Mouse (Mus musculus): ENCODE data around the gene Keap1. TPM values are rescaled to one million over a fixed set of nuclear protein-coding genes. Genes with fewer than 3 reads are reported as not detected.
"Not testable (repeated sequence)": the region's sequence is repeated elsewhere in the genome, so short reads cannot be mapped to it uniquely, and the experiment has no call there.

Keap1 gene
- total RNA-seq, 2 experiments from 2014 or later, result 44.9 to 51.2 TPM

- DNase-seq (ENCODE audit: low spot score in 2 of 2), result peak; percentile 97
These were observed 25.9 kb upstream of the Keap1 start, which contains the start of gene Atg4d for GRCm38 (mm10) chr9:21265000-21265561. Gene Atg4d (plus strand): TSS chr9:21265293.

GRCm38 (mm10) chr9:21264272-21264999 lies 25.3 kb upstream of the Keap1 start:
- no peak for DNase-seq (ENCODE audit: low spot score in 2 of 2)

GRCm38 (mm10) chr9:21261831-21262230 lies 22.7 kb upstream of the Keap1 start:
- no peak for DNase-seq (ENCODE audit: low spot score in 2 of 2)

- no peak for DNase-seq (ENCODE audit: low spot score in 2 of 2)
These were observed 21.4 kb upstream of the Keap1 start for GRCm38 (mm10) chr9:21260491-21261040.

DNA sequence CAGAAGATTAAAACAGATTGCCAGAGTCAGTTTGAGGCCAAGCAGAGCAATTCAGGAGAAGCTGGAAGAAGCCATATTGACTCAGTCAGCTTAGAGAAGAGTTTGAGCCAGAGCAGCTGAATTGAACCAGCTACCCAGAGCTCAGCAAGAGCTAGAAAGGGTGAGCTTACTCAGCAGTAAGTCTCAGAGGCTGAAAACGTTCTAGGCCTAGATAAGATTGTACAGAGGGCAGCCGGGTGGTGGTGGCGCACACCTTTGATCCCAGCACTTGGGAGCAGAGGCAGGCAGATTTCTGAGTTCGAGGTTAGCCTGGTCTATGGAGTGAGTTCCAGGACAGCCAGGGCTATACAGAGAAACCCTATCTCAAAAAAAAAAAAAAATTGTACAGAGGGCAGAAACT lies 17.2 kb upstream of the Keap1 start:
- not testable (repeated sequence) for DNase-seq (ENCODE audit: low spot score in 2 of 2)

DNA sequence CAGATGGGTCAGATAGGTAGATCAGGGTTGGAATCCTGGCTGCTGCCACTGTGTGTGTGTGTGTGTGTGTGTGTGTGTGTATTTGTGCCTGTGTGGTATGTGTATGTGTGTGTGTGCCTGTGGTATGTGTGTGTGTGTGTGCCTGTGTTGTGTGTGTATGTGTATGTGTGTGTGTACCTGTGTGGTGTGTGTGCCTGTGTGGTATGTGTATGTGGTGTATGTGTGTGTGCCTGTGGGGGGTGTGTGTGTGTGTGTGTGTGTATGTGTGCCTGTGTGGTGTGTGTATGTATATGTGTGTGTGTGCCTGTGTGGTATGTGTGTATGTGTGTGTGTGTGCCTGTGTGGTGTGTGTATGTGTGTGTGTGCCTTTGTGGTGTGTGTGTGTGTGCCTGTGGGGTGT lies 15.5 kb upstream of the Keap1 start:
- DNase-seq (ENCODE audit: low spot score in 2 of 2), result no peak

- DNase-seq (ENCODE audit: low spot score in 2 of 2), result no peak
These were observed 12.1 kb upstream of the Keap1 start for GRCm38 (mm10) chr9:21251116-21251735.

GRCm38 (mm10) chr9:21250509-21250908 lies 11.3 kb upstream of the Keap1 start:
- no peak for DNase-seq (ENCODE audit: low spot score in 2 of 2)

GRCm38 (mm10) chr9:21249629-21250508 lies 10.7 kb upstream of the Keap1 start:
- no peak for DNase-seq (ENCODE audit: low spot score in 2 of 2)

- DNase-seq (ENCODE audit: low spot score in 2 of 2), result peak; percentile 26 to 53
These were observed 9.2 kb upstream of the Keap1 start, which contains the start of gene S1pr5 for GRCm38 (mm10) chr9:21248326-21248725. Gene S1pr5 (minus strand): TSS chr9:21248443.

DNA sequence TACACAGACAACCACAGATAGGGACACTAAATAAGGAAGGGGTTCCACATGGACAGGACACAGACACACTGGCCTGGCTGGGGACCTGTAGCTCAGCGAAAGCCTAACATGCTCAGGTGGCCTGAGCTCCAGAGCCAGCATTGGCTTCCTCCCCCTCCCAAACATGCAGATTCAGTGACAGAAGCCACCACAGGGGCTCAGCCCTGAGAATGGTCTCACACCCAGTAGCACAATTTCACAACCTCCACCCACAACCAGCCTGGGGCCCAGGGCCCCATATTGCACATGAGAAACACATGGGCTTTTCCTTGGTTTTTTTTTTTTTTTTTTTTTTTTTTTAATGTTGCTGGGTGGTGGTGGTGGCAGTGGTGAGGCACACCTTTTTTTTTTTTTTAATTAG lies 7.2 kb upstream of the Keap1 start:
- DNase-seq (ENCODE audit: low spot score in 2 of 2), result no peak

GRCm38 (mm10) chr9:21245113-21245487 lies 5.9 kb upstream of the Keap1 start:
- DNase-seq (ENCODE audit: low spot score in 2 of 2), result no peak

- no peak for DNase-seq (ENCODE audit: low spot score in 2 of 2)
These were observed 5.4 kb upstream of the Keap1 start for GRCm38 (mm10) chr9:21244428-21245112.

GRCm38 (mm10) chr9:21243826-21244427 lies 4.8 kb upstream of the Keap1 start:
- no peak for DNase-seq (ENCODE audit: low spot score in 2 of 2)

DNA sequence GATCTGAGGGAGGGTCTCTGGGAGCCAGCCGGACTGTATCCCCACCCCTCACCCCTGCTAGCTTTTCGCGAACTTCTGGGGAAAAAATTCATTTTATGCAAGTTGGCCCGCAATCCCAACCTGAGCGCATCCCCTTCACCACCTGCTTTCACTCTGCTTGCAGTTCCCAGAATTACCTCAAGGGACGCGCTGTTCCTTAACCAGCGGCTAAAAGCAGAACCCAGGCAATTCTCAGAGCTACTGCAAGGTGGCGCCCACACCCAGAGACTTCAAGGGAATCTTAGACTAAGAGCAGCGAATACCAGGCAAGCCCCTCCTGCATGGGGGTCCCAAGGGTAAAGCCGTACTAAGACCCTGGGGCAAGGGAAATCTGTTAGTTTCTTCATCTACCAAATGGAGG lies 2.2 kb upstream of the Keap1 start:
- DNase-seq (ENCODE audit: low spot score in 2 of 2), result peak; percentile 64 to 67

- DNase-seq (ENCODE audit: low spot score in 2 of 2), result no peak
These were observed 296 bp upstream of the Keap1 start for GRCm38 (mm10) chr9:21239465-21239848.

- peak in 1 of 2 experiments; percentile 14 for DNase-seq (ENCODE audit: low spot score in 2 of 2)
These were observed 993 bp downstream of the Keap1 start for GRCm38 (mm10) chr9:21238004-21238732.

DNA sequence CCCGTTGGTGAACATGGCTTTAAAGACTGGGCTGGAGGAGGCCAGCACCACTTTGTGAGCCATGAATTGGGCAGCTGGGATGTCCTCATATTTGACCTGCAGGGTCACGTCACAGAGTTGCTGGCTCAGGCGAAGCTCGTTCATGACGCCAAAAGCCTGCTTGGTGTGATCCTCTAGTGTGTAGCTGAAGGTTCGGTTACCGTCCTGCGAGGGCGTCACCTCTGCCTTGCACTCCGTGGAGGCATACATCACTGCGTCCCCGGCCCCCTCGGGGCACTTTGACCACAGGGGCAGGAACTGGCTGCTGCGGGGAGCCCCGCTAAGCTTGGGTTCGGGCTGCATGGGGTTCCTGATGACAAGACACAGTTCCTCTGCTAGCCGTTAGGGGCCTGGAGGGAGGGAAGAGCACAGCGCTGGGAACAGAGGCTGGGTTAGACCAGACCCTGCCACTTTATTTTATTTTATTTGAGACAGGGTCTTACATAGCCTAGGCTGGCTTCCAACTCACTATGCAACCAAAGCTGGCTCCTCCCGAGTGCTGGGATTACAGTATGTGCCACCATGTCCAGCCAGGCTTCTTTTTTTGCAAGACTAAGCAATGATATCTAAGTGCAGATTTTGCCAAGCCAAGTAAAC lies 1.7 kb downstream of the Keap1 start:
- peak in 1 of 2 experiments; percentile 27 for DNase-seq (ENCODE audit: low spot score in 2 of 2)

DNA sequence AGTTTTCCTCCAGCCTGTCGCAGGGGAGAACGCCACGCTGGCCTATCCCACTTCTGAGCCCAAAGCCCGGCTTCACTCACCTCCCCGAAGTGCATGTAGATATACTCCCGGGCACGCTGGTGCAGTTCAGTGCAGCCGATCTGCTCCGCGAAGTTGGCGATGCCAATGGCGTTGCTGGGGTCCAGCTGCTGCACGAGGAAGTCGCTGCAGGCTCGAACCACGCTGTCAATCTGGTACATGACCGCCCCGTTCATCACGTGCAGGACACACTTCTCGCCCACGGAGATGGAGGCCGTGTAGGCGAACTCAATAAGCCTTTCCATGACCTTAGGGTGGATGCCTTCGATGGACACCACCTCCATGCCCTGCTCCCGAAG lies 2.2 kb downstream of the Keap1 start:
- no peak for DNase-seq (ENCODE audit: low spot score in 2 of 2)
